Mouse (Mus musculus): ENCODE results near the gene Rarres1. TPM values are rescaled to one million over a fixed set of nuclear protein-coding genes. Genes with fewer than 3 reads are reported as not detected.

Gene Rarres1
- polyA plus RNA-seq, 1 experiment from 2014 or later, result 2.5 TPM

GRCm38 (mm10) chr3:67462578-67462977, 52.7 kb downstream of the Rarres1 start:
- H3K27ac ChIP-seq, result no peak overlapping the region; the same call in 1 of the 2 replicates
- WGBS, result 53% methylated on average over 10 of the region's 10 CpGs
- no peak for ATAC-seq (ENCODE audit: insufficient number of reproducible peaks, insufficient read depth, low FRiP score, low TSS enrichment, low read depth)
- no peaks in the 10 kb centered on the region for H3K9me3 ChIP-seq
- peaks cover 14% of the 10 kb centered on the region for H3K4me1 ChIP-seq
- H3K9ac ChIP-seq, result peak overlapping the region; percentile 84
- no peaks in the 10 kb centered on the region for H3K27me3 ChIP-seq
- H3K4me2 ChIP-seq, result peak overlapping the region; percentile 80
- H3K4me3 ChIP-seq, result peak overlapping the region; percentile 70
- peaks cover 30% of the 10 kb centered on the region for H3K36me3 ChIP-seq

- WGBS, result 88% methylated on average over 7 of the region's 7 CpGs
- Histone ChIP-seq H3K4me3 (no peak overlapping the region), H3K9me3 (no peaks in the 10 kb centered on the region), H3K9ac (no peak overlapping the region), H3K36me3 (peaks cover 35% of the 10 kb centered on the region), H3K4me1 (peaks cover 14% of the 10 kb centered on the region), H3K27me3 (no peaks in the 10 kb centered on the region), H3K4me2 (peak overlapping the region; percentile 80), H3K27ac (no peak overlapping the region)
- ATAC-seq (ENCODE audit: insufficient number of reproducible peaks, insufficient read depth, low FRiP score, low TSS enrichment, low read depth), result no peak
Observed at GRCm38 (mm10) chr3:67462015-67462414, 53.3 kb downstream of the Rarres1 start.

- Histone ChIP-seq H3K27ac (no peak overlapping the region), H3K9ac (no peak overlapping the region), H3K4me3 (no peak overlapping the region), H3K9me3 (no peaks in the 10 kb centered on the region), H3K4me1 (peaks cover 14% of the 10 kb centered on the region), H3K27me3 (no peaks in the 10 kb centered on the region), H3K36me3 (peaks cover 54% of the 10 kb centered on the region), H3K4me2 (no peak overlapping the region)
- WGBS, result 81% methylated on average over 3 of the region's 3 CpGs
- no peak for ATAC-seq (ENCODE audit: insufficient number of reproducible peaks, insufficient read depth, low FRiP score, low TSS enrichment, low read depth)
Observed at GRCm38 (mm10) chr3:67459881-67460280, 55.4 kb downstream of the Rarres1 start.

GRCm38 (mm10) chr3:67450601-67451210, 64.6 kb downstream of the Rarres1 start:
- 84% methylated on average over 5 of the region's 5 CpGs for WGBS
- H3K9ac ChIP-seq, result no peak overlapping the region

GRCm38 (mm10) chr3:67449660-67450059, 65.7 kb downstream of the Rarres1 start:
- ATAC-seq (ENCODE audit: insufficient number of reproducible peaks, insufficient read depth, low FRiP score, low TSS enrichment, low read depth), result no peak
- H3K4me3 ChIP-seq, result no peak overlapping the region
- H3K9me3 ChIP-seq, result no peaks in the 10 kb centered on the region
- 94% methylated on average over 21 of the region's 21 CpGs for WGBS
- H3K9ac ChIP-seq, result no peak overlapping the region
- H3K36me3 ChIP-seq, result peaks cover 74% of the 10 kb centered on the region
- H3K4me2 ChIP-seq, result no peak overlapping the region
- H3K4me1 ChIP-seq, result no peaks in the 10 kb centered on the region
- H3K27ac ChIP-seq, result no peak overlapping the region
- H3K27me3 ChIP-seq, result no peaks in the 10 kb centered on the region

More at GRCm38 (mm10) chr3:67450601-67451210, 64.6 kb downstream of the Rarres1 start:
- H3K27me3 ChIP-seq, result no peaks in the 10 kb centered on the region
- no peak for ATAC-seq (ENCODE audit: insufficient number of reproducible peaks, insufficient read depth, low FRiP score, low TSS enrichment, low read depth)
- H3K4me3 ChIP-seq, result no peak overlapping the region
- H3K4me2 ChIP-seq, result no peak overlapping the region
- H3K36me3 ChIP-seq, result peaks cover 76% of the 10 kb centered on the region
- H3K9me3 ChIP-seq, result no peaks in the 10 kb centered on the region
- H3K4me1 ChIP-seq, result no peaks in the 10 kb centered on the region
- H3K27ac ChIP-seq, result no peak overlapping the region

GRCm38 (mm10) chr3:67447143-67447542, 68.2 kb downstream of the Rarres1 start:
- Histone ChIP-seq H3K4me3 (no peak overlapping the region), H3K27ac (no peak overlapping the region), H3K4me2 (no peak overlapping the region), H3K27me3 (no peaks in the 10 kb centered on the region), H3K36me3 (peaks cover 73% of the 10 kb centered on the region), H3K9me3 (no peaks in the 10 kb centered on the region), H3K4me1 (no peaks in the 10 kb centered on the region), H3K9ac (no peak overlapping the region)
- 98% methylated on average over 2 of the region's 2 CpGs for WGBS
- ATAC-seq (ENCODE audit: insufficient number of reproducible peaks, insufficient read depth, low FRiP score, low TSS enrichment, low read depth), result no peak

- WGBS, result 92% methylated on average over 6 of the region's 6 CpGs
- H3K36me3 ChIP-seq, result peaks cover 60% of the 10 kb centered on the region
Observed at GRCm38 (mm10) chr3:67434011-67434410, 81.3 kb downstream of the Rarres1 start.

DNA sequence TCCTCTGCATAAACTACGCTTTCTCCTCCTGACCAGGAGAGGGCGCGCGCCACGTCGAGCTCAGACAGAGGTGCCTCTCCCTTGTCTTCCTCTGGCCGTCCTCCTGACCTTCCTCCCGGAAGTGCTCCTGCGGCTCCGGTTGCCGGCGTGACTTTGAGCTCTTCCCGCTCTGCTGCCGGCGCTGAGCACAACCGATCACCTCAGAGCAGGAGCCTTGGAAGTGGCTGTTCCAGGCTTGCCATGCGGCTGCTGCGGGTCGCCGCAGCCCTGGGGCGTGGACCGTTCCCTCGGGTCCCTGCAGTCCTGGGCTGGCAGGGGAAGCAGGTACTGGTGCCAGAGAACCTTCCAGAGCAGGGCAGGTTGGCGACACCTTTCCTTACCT, 85.3 kb downstream of the Rarres1 start, which contains the start of gene Gfm1:
Gfm1 (plus strand) TSS at position 98 of the 382 bp plus-strand sequence.
- peak within 1 kb of the TSS; percentile 22; the same call in 1 of the 2 replicates for H3K27ac ChIP-seq
- under 1% methylated on average over 24 of the region's 24 CpGs for WGBS
- peaks cover 25% of the 10 kb centered on the region for H3K36me3 ChIP-seq
- peak; percentile 88 for ATAC-seq (ENCODE audit: insufficient number of reproducible peaks, insufficient read depth, low FRiP score, low TSS enrichment, low read depth)
- peak within 1 kb of the TSS; percentile 91 for H3K9ac ChIP-seq
- peak within 1 kb of the TSS; percentile 85 for H3K4me2 ChIP-seq
- peaks cover 9% of the 10 kb centered on the region for H3K4me1 ChIP-seq
- H3K4me3 ChIP-seq, result peak within 1 kb of the TSS; percentile 100
- peaks cover 9% of the 10 kb centered on the region for H3K9me3 ChIP-seq
- H3K27me3 ChIP-seq, result no peaks in the 10 kb centered on the region

More at GRCm38 (mm10) chr3:67434011-67434410, 81.3 kb downstream of the Rarres1 start:
- Histone ChIP-seq H3K9ac (no peak overlapping the region), H3K4me3 (no peak overlapping the region), H3K4me2 (no peak overlapping the region), H3K9me3 (no peaks in the 10 kb centered on the region), H3K4me1 (peaks cover 9% of the 10 kb centered on the region), H3K27ac (no peak overlapping the region), H3K27me3 (no peaks in the 10 kb centered on the region)
- ATAC-seq (ENCODE audit: insufficient number of reproducible peaks, insufficient read depth, low FRiP score, low TSS enrichment, low read depth), result no peak

DNA sequence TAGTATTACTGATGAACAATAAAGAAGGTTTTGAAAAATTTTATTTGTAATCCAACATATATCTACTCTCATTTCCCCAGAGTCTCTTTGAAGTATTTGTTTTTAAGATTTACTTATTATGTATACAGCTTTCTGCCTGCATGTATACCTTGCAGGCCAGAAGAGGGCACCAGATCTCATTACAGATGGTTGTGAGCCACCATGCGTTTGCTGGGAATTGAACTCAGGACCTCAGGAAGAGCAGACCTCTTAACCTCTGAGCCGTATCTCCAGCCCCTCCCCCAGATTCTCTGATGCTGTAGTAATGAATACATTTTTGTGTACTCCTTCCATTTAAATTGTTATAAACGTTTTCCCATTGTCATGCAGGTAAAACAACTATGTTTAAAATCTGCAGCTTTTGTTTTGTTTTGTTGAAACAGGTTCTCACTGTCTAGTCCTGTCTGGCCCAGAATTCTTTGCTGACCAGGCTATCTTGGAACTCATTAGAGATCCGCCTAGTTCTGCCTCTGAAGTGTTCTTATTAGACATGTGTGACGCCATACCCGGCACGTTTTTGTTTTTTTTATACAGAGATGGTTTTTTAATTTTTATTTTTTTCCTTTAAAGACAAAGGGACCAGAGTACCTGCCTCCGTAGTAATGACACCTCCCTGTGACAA, 85.9 kb downstream of the Rarres1 start:
- Histone ChIP-seq H3K4me3 (peak overlapping the region; percentile 100), H3K27me3 (no peaks in the 10 kb centered on the region), H3K9ac (peak overlapping the region; percentile 91; the same call in 1 of the 2 replicates), H3K27ac (no peak overlapping the region), H3K36me3 (peaks cover 23% of the 10 kb centered on the region), H3K9me3 (peaks cover 9% of the 10 kb centered on the region), H3K4me1 (peaks cover 9% of the 10 kb centered on the region), H3K4me2 (peak overlapping the region; percentile 85)
- ATAC-seq (ENCODE audit: insufficient number of reproducible peaks, insufficient read depth, low FRiP score, low TSS enrichment, low read depth), result peak; percentile 68
- WGBS, result 31% methylated on average over 8 of the region's 8 CpGs

Other genes with a start within 250 kb of the Rarres1 start
- 27.3 and 28.4 TPM in 2 replicates for gene Mlf1, start 141.4 kb downstream of the Rarres1 start, polyA plus RNA-seq (2015; fragmentation: Nextera tagmentation; extraction: Ambion mirVana)
- not detected in 2 replicates for gene Gm17402, start 140.4 kb downstream of the Rarres1 start, polyA plus RNA-seq (2015; fragmentation: Nextera tagmentation; extraction: Ambion mirVana)
- gene Gfm1, start 85.4 kb downstream of the Rarres1 start, polyA plus RNA-seq (2015; fragmentation: Nextera tagmentation; extraction: Ambion mirVana), result 34.1 and 37.7 TPM in 2 replicates
- gene Lxn, start 51.6 kb downstream of the Rarres1 start, polyA plus RNA-seq (2015; fragmentation: Nextera tagmentation; extraction: Ambion mirVana), result 86.3 and 97.5 TPM in 2 replicates
- gene Mfsd1, start 67.2 kb upstream of the Rarres1 start, polyA plus RNA-seq (2015; fragmentation: Nextera tagmentation; extraction: Ambion mirVana), result 54.8 and 63.6 TPM in 2 replicates